Mouse (Mus musculus): ENCODE measurements around the gene Ifnar2.

Ifnar2 gene

DNA sequence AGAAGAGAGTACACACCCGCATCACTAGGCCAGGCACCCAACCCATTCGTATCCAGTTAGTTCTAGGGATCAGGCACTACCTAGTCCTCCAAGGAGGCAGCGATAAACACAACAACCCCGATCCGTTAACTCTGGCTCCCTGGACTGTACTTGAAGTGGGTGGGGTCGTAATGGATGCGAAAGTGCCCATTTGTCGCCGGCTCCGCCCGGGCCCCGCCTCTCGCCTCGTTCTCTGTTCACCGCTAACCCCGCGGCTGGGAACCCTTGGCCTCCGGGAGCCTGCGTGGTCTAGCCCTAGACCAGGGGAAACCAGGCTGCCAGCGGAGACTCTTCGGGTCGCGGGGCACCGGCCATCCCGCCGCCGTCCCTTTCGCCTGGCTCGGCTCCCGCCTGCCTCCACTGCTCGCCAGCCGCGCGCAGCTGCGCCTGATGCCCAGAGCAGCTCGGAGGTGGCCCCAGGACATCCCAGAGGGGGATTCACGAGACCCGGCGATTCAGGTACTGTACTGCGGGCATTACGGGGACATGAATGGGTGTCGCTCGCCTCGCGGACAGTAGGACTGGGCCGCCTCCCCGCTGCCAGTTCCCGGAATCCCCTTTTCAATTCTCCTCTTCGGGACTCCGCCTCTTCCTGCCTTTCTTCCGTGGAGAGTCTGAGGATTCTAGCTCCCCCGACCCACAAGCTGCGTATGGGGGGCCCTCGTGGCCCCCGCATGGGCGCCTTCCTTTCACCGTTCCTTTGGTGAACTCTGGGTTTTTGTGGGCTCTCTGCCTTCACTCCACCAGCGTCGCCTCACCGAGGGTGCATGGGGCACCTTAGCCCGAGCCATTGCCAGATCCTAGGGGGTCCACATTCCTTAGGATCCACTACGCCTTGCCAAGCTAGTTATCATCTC is at the start of gene Ifnar2:
Ifnar2 (plus strand) TSS at position 207 of the 896 bp plus-strand sequence.
- peak; percentile 82 for DNase-seq (ENCODE audit: extremely low read depth, insufficient read length, low spot score)

DNA sequence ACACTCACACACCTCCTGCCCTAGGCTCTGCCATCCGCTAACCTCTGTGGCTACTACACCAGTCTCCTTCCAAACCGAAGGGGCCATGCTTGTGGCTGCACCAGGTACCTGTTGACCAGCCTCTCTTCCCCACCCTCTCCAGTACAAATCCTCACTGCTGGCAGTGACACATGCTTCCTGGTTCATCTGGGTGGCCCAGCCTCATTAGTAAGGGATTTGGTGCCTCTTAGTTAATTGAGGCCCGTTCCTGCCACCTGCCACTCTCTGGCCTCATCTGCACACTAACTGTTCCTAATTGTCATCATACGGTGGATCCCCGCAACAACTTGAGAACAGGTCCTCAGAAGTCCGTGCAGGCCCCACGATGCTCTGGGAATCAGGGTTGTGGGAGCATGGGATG is 45.0 kb upstream of the Ifnar2 start:
- no peak for DNase-seq (ENCODE audit: extremely low read depth, insufficient read length, low spot score)

DNA sequence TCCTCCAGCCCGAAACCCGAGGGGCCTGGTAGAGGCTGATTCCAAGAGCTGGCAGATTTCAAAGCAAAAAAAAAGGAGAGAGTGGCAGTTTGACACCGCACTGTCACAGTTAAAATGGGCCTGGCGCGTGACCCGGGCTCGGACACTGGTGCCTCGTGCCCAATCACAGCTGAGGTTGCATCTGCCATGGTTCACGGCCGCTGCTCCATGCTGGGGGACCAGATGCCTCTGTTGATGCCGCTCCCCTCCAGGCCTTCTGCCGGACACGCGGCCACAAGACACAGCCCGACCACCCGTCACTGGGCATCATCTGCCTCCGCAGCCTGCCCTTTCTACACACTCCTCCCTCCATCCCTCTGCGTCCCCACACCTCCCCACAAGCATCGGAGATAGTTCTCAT is 43.7 kb upstream of the Ifnar2 start:
- DNase-seq (ENCODE audit: extremely low read depth, insufficient read length, low spot score) = no peak

DNA sequence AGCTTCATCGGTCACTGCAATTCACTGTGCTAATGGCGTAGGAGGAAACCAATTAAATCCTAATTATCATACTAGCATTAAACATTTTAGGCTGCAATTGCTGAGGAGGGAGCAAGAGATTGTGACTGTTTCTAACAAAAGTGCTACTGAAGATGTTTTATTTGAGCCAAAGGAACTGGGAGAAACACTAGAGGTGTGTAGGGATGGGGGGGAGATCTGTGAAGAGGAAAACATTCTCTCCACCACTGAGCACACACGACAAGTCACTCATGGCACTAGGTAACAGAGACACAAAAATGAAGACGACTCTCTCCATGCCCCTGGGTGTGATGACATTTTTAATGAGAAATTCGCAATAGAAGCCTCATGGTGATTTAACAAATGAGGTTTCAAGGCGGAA is 42.1 kb upstream of the Ifnar2 start:
- no peak for DNase-seq (ENCODE audit: extremely low read depth, insufficient read length, low spot score)

DNA sequence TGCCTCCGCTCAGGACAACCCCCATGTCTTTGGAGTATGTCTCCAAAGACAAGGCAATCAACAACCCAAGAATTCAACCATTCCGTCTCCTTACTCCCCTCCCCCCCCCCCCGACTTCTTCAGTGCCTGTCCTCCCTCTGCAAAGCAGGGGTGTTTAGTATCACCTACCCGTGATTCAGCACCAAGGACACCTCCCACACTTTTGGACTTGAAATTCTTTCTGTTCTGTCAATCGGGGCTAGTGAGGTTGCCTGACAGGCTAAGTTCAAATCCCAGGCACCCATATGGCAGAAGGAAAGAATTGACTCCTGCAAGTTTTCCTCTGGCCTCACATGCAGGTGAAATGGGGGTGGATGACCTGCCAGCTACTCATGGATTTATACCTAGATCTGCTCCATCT is 41.4 kb upstream of the Ifnar2 start:
- DNase-seq (ENCODE audit: extremely low read depth, insufficient read length, low spot score) = no peak

DNA sequence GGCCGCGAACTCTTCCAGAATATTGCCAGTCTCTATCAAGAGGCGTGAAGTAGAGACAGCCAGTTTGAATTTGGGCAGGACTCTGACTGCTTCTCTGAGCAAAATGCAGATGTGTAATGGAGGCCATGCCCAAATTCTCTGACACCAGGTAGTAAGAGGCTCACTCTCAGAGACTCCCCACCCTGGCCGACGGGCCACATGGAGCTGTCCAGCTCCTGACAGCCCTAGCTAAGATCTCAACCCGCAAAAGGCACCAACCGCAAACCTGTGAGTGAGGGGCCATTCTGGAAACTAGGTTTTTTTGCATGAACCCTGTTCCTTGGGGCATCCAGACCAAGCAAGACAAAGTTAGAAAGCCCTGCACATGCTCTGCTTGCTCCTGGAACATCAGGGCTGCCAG is 39.7 kb upstream of the Ifnar2 start:
- DNase-seq (ENCODE audit: extremely low read depth, insufficient read length, low spot score) = no peak

DNA sequence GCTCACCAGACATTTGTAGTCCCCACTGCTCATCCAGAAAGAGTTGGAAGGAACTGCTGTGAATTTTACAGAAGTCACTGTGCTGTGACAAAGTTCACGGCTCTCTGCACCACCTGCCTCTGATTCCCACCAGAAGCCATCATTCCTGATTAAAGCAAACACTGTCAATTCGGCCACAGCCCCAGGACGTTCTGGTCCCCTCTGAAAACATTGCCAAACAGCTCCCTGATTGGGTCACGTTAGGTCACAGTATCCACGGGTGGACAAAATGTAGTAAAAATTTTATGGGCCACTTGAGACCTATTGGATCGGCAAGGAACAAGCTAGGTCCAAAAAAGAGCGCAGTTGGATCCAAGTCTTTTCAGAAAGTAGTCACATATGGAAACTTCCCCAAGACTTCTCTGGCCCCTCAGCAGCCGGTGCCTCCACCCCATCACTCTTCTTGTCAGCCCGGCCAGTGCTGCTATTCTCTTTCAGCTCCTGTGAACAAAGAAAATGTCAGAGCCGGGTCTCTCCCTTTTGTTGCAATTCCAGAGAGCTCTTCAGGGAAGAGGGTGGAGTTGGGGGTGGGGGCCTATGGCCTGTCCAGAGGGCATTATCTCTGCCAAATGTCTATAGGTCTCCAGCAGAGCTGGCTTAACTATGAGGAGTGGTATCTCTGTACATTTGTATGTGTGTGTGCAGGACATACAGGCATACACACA is 38.2 kb upstream of the Ifnar2 start:
- no peak for DNase-seq (ENCODE audit: extremely low read depth, insufficient read length, low spot score)

DNA sequence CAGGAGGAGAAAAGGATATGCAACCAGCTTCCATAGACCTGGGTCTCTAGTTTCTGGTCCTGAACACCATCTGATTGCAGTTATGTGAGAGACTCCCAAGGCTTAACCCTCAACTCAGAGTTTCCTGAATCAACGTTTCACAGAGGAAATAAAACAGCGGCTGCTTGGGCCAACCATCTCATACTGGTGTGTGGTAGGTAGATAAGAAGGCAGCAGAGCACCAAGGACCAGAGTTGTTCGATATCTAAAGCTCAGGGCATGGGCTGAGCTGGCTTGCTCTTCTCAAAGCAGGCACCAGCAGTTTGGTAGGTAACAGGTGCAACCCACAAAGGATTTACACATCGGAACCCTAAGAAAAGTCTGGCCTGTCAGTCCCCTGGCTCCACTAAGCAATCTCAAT is 35.8 kb upstream of the Ifnar2 start:
- DNase-seq (ENCODE audit: extremely low read depth, insufficient read length, low spot score) = no peak

DNA sequence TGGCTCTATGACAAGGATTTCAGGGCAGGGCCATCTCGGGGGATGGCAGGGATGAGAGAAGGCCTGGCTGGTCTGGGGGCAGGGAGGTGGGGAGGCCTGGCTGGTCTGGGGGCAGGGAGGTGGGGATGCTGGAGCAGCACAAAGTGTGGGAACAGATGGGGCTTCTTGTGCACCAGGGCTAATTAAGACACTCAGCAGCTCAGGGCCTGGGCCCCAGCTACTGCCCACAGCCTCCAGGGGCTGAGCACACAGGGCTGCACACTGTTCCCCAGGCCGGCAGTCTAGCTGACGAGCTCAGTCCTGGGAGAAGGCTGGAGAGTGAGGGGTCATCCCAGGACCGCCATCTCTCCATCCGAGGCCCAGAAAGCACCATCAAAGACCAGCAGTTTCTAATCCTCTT is 35.1 kb upstream of the Ifnar2 start:
- no peak for DNase-seq (ENCODE audit: extremely low read depth, insufficient read length, low spot score)

DNA sequence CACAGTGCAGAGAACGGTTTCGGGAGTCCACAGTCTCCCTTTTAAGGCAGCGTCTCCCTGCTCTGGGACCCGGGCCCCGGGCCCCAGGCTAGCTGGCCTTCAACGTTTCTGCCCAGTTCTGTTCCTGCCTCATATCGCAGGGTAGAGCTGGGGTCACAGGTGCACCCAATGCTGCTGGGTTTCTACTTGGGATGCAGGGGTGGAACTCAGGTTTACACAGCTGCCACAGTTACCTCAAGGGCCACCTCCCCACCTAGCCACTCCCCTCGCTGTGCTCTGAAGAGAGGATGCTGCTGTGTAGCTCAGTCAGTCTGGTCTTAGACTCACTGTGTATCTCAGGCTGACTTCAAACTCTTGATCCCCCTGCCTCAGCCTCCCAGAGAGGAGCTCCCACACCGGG is 26.1 kb upstream of the Ifnar2 start:
- no peak for DNase-seq (ENCODE audit: extremely low read depth, insufficient read length, low spot score)

DNA sequence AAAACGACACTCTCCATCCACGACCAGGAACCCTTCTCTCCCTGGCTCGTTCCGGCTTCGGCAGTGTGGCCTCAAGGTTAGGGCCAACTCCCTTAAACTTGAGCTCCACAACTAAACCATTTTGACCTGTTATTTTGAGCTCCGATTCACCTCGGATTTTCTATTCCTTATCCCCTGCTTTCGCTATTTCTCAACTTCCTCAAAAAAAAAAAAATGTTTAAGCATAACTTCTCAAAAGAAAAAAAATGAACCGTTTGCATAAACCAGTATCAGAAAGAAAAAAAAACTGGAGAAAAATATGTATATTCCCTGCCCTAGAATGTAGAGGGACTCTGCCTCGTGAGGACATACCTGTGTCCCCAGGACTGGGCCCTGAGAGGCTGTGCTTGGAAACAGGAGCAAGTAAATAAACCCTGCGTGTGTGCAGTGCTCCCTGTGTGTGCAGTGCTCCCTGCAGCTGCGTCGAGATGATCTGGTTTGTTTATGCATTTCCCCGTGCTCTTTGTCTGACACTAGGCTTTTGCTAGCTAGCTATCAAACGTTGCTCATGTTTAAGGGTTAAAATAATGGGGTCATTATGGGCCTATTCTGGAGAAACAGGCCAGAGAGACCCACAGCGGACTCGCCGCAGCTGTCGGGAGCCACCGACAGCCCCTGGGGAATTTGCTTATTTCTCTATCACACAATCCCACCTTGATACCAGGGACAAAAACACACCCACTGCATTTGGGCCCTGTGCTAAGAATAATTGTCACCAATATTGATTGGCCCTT is 24.9 kb upstream of the Ifnar2 start:
- DNase-seq (ENCODE audit: extremely low read depth, insufficient read length, low spot score) = no peak

DNA sequence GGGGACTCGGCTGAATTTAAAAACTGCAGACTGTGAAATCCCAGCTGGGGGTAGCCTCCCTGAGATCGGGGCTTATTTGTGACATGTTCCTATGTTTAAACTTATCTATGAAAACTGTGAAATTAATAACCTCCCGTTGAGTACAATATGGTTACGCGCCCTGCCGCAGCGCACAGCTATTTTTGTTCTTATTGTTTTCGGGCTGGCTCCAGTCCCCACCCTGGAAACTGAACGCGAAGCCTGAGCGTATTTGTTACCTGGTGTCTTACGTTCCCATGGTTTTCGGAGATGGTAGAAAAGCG is 24.4 kb upstream of the Ifnar2 start:
- DNase-seq (ENCODE audit: extremely low read depth, insufficient read length, low spot score) = no peak

DNA sequence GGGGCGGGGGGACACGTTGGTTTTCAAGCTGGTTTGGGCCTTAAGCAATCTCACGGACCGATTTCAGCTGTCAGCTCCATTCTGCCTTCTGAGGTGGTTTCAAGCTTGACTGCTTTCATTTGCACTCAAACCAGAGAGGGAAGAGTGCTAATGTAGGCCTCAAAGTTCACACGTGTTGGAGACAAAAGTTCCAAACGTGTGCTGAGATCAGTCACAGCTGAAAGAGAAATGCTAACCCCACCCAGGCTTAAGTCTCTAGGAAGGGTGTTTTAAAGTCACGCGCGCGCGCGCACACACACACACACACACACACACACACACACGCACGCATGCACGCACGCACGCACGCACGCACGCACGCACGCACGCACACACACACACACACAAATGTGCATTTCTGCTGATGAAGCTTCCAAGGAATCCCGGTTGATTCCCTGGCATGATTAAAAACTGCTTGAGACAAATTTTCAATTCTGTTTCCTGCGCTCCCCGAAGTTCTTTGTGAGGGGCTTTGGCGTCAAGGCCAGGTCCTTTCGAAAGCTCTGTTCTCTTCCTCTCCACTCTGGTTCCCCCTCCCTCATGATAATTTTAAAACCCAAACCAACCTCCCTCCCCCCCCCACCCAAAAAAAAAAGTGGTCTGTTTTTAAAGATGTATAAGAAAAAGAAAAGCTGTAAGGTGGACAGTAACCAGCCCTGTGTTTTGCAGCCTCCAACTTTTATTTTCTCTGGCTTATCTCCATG is 23.8 kb upstream of the Ifnar2 start:
- no peak for DNase-seq (ENCODE audit: extremely low read depth, insufficient read length, low spot score)

DNA sequence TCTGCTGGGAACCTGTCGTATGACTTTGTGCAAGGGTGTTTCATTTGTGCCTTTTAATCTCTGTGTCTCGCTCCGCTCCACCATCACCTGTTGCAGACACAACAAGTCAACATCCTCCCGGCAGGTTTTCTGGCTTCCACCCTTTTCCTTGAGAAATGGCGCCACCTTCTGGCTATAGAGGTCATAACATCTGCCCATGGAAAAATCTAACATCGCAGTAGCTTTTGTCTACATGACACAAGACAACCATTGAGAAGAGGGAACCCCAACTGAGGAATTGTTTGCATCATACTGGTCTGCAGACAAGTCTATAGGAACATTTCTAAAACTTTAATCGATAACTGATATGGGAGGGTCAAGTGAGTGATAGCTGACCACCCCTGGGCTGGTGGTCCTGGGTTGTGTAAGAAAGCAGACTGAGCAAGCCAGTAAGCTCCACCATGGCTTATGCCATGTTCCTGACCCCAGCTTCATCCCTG is 20.5 kb upstream of the Ifnar2 start:
- DNase-seq (ENCODE audit: extremely low read depth, insufficient read length, low spot score) = no peak

DNA sequence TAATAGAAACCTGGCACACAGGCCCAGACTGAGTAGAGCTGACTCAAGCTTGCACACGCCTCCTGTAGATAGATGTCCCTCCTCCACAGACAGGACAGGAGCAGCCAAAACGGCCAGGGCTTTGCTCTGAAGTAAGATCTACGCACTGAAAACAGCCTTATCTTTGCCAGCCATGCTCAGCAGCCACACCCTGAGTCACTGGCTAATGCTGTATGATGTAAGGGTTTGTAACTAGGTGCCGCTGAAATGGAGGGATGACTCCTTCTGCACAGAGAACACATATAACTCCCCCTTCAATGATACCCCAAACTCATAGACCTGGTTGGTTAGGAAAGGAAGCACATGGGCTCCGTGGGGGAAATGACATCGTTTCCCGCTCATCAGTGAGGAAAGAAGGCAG is 19.8 kb upstream of the Ifnar2 start:
- DNase-seq (ENCODE audit: extremely low read depth, insufficient read length, low spot score) = no peak

DNA sequence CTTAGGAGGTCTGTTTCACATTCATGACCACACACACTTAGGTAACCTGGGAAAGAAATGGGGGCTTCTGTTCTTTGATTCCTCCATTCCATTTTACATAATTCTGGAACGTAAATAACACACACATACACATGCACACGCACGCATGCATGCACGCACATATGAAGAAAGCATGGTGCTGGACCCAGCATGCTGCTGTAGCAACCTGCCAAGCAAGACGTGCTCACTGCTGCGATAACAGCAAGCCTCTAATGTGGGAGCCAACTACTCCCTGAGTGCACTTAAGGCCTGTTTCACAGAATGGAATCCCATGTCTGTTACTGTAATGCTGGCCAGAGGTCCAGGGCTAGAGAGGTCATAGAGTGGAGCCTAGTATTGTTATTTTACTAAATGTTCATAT is 19.4 kb upstream of the Ifnar2 start:
- DNase-seq (ENCODE audit: extremely low read depth, insufficient read length, low spot score) = no peak

DNA sequence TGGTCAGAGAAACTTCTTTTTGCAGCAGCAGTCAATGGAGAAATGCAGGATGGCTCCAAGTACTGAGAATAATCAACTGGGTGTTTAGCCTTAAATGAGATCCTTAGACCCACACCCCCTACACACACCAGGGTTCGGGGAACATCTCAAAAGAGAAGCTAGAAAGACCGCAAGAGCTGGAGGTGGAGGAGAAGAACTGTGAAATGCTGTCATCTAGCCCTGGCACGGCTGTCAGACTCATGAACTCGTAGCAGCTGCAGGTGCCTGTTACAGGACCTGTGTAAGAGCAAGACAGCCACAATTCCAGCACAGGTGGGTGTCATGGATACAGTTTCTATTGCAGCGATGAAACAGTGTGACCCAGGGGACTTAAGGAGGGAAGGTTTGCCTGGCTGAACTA is 18.9 kb upstream of the Ifnar2 start:
- DNase-seq (ENCODE audit: extremely low read depth, insufficient read length, low spot score) = no peak

DNA sequence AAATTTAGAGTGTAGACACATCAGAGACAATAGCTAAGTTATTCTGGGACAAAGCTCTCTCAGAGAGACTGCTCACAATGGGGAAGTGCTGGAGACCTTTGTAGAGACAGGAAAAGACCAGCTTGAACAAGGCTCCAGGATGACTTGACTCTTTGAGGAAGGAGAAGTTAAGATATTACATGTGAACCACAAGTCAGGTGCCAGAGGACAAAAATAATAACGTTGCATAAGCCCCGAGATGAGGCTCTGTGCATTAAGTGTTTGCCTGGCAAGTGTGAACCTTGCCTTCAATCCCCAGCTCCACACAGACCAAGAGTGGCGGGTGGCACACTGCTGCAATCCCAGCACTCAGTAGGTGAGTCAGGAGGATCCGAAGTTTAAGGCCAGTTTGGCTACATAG is 18.0 kb upstream of the Ifnar2 start:
- DNase-seq (ENCODE audit: extremely low read depth, insufficient read length, low spot score) = no peak

DNA sequence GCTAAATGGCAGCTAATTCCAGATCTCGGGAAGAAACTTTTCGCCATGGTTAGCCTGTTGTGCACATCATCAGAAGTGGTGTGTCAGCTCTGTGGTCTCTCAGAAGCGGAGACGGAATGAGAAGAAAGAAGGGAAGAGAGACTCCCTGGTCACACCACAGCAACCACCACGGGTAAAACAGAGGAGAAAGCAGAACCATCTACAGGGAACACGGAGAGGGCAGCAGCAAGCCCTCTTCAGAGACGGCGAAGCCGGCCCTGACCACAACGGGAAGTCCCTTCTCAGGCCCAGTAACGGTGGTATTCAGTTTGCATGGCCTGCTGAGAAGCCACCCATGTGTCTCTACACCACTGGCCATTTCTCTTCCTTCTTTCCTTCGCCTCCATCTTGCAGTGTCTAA is 17.4 kb upstream of the Ifnar2 start:
- no peak for DNase-seq (ENCODE audit: extremely low read depth, insufficient read length, low spot score)

DNA sequence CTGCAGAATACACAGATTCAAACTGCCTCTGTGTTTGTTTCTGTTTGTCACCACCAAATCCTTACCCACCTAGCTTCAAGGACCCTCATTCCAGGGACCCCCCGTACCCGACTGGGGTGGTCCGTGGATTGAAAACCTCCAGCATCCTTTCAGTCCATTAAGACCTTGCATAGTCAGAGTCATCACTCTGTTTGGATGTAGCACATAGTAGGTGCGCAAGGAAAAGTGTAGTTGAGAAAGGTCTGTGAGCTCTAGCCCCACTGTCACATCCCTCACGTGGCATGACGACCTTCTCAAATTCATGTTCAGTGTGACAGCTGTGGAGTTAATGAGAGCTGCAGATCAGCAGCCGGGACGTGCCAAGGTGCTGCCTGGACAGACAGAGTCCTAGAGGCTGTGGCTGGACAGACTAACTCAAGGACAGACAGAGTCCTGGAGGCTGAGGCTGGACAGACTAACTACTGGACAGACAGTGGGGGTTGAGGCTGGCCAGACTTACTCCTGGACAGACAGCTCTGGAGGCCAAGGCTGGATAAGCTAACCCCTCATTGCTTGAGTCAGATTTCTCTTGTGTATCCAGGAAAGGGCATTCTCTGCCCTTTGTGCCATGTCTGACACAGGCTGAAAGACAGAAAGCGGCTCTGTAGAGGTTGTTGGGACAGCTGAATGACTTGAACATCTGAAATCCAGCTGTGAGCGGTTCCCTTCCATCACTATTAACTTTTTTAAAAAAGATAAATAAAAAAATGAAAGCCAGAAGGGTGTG is 15.6 kb upstream of the Ifnar2 start:
- no peak for DNase-seq (ENCODE audit: extremely low read depth, insufficient read length, low spot score)
